ENCODE assay signal across 13 mouse cellular contexts in genomic region chr8:122030965-122031364, GRCm38 (mm10).
A peak's percentile ranks its signal among the peaks of the same experiment; 100 is the strongest.
DNase-seq lines count a peak whose midpoint lies in the region; ATAC-seq and TF ChIP-seq lines count a peak whose summit lies in the region.
"Had no signal": no experiment of that assay in that cellular context is flagged by ENCODE, and none has a peak within 500 bp of the region (broad histone marks: within the 10 kb centered on the region; RNA-seq: fewer than 3 reads in every experiment).

No protein-coding gene starts in this region.

- H3K4me1 ChIP-seq in forebrain, embryonic 13.5 days, result peaks cover 7% of the 10 kb centered on the region
- H3K4me1 ChIP-seq in forebrain, postnatal 0 days (ENCODE audit: insufficient read depth), result no peaks in the 10 kb centered on the region
- 0 out of 2 replicates have a peak, but pooled peaks cover 9% of the 10 kb centered on the region for H3K4me1 ChIP-seq in midbrain, embryonic 14.5 days (ENCODE audit: control insufficient read depth, insufficient read depth, low read length)
- no peaks in the 10 kb centered on the region for H3K4me1 ChIP-seq in midbrain, embryonic 11.5 days (ENCODE audit: control insufficient read depth, insufficient read depth, low read length)
- H3K4me1 ChIP-seq in hindbrain, embryonic 15.5 days (replicated peaks), result peaks cover 36% of the 10 kb centered on the region
- H3K4me1 ChIP-seq: liver, embryonic 13.5 days had no signal

- no peak overlapping the region for H3K27ac ChIP-seq in forebrain, embryonic 13.5 days
- H3K27ac ChIP-seq in forebrain, postnatal 0 days (ENCODE audit: low read depth, low read length), result no peak overlapping the region
- no peak overlapping the region for H3K27ac ChIP-seq in midbrain, embryonic 14.5 days (replicated peaks; ENCODE audit: low read depth, low read length)
- no peak overlapping the region for H3K27ac ChIP-seq in midbrain, embryonic 11.5 days (ENCODE audit: low read depth, low read length)
- peak overlapping the region; percentile 36 for H3K27ac ChIP-seq in hindbrain, embryonic 15.5 days (replicated peaks)
- H3K27ac ChIP-seq: liver, embryonic 13.5 days had no signal

- no peak for TF ChIP-seq CTCF in forebrain, postnatal 0 days (IDR thresholded peaks at IDR 0.05; ENCODE audit: low read depth)

- H3K4me2 ChIP-seq in forebrain, embryonic 13.5 days, result no peak overlapping the region
- no peak overlapping the region for H3K4me2 ChIP-seq in forebrain, postnatal 0 days (ENCODE audit: low read depth)
- no peak overlapping the region for H3K4me2 ChIP-seq in midbrain, embryonic 14.5 days (ENCODE audit: low read length)
- H3K4me2 ChIP-seq in midbrain, embryonic 11.5 days, result no peak overlapping the region
- H3K4me2 ChIP-seq in hindbrain, embryonic 15.5 days, result no peak overlapping the region
- H3K4me2 ChIP-seq: liver, embryonic 13.5 days had no signal

- H3K9ac ChIP-seq in forebrain, embryonic 13.5 days, result peak overlapping the region; percentile 26; the same call in 1 of the 2 replicates
- no peak overlapping the region for H3K9ac ChIP-seq in forebrain, postnatal 0 days
- H3K9ac ChIP-seq in midbrain, embryonic 14.5 days (replicated peaks; ENCODE audit: low read length), result no peak overlapping the region
- H3K9ac ChIP-seq in midbrain, embryonic 11.5 days (ENCODE audit: low read length), result no peak overlapping the region
- no peak overlapping the region for H3K9ac ChIP-seq in hindbrain, embryonic 15.5 days
- H3K9ac ChIP-seq: liver, embryonic 13.5 days had no signal

- no peaks in the 10 kb centered on the region for H3K27me3 ChIP-seq in forebrain, embryonic 13.5 days
- H3K27me3 ChIP-seq in forebrain, postnatal 0 days (ENCODE audit: insufficient read depth, low read length), result no peaks in the 10 kb centered on the region
- H3K27me3 ChIP-seq in midbrain, embryonic 14.5 days (ENCODE audit: control insufficient read depth, insufficient read depth, low read length), result no peaks in the 10 kb centered on the region
- H3K27me3 ChIP-seq in midbrain, embryonic 11.5 days (ENCODE audit: control insufficient read depth, insufficient read depth, low read length), result no peaks in the 10 kb centered on the region
- H3K27me3 ChIP-seq in hindbrain, embryonic 15.5 days, result no peaks in the 10 kb centered on the region
- H3K27me3 ChIP-seq: liver, embryonic 13.5 days had no signal

- H3K9me3 ChIP-seq in forebrain, embryonic 13.5 days (replicated peaks), result no peaks in the 10 kb centered on the region
- H3K9me3 ChIP-seq in forebrain, postnatal 0 days (ENCODE audit: low read length), result no peaks in the 10 kb centered on the region
- H3K9me3 ChIP-seq in midbrain, embryonic 14.5 days (ENCODE audit: control insufficient read depth, low read length), result no peaks in the 10 kb centered on the region
- H3K9me3 ChIP-seq in midbrain, embryonic 11.5 days (ENCODE audit: control insufficient read depth, low read length), result no peaks in the 10 kb centered on the region
- no peaks in the 10 kb centered on the region for H3K9me3 ChIP-seq in hindbrain, embryonic 15.5 days
- H3K9me3 ChIP-seq: liver, embryonic 13.5 days had no signal

- H3K36me3 ChIP-seq in forebrain, embryonic 13.5 days (ENCODE audit: poor library complexity, severe bottlenecking), result peaks cover 14% of the 10 kb centered on the region
- H3K36me3 ChIP-seq in forebrain, postnatal 0 days (ENCODE audit: insufficient read depth), result peaks cover 10% of the 10 kb centered on the region
- peaks cover 20% of the 10 kb centered on the region for H3K36me3 ChIP-seq in midbrain, embryonic 14.5 days (ENCODE audit: control insufficient read depth, insufficient read depth, low read length)
- H3K36me3 ChIP-seq in midbrain, embryonic 11.5 days (ENCODE audit: control insufficient read depth, insufficient read depth, low read length), result peaks cover 5% of the 10 kb centered on the region; the same call in 1 of the 2 replicates
- peaks cover 8% of the 10 kb centered on the region for H3K36me3 ChIP-seq in hindbrain, embryonic 15.5 days

- WGBS in forebrain, embryonic 13.5 days, result 35% methylated on average over 7 of the region's 7 CpGs
- 33% methylated on average over 7 of the region's 7 CpGs for WGBS in forebrain, postnatal 0 days
- WGBS in midbrain, embryonic 14.5 days, result 23% methylated on average over 7 of the region's 7 CpGs
- WGBS in midbrain, embryonic 11.5 days, result 33% methylated on average over 7 of the region's 7 CpGs
- WGBS in hindbrain, embryonic 15.5 days, result 18% methylated on average over 7 of the region's 7 CpGs

- DNase-seq in forebrain, postnatal 0 days, result no peak
- peak; percentile 30 for DNase-seq in midbrain, embryonic 14.5 days
- no peak for DNase-seq in midbrain, embryonic 11.5 days (ENCODE audit: low spot score, missing footprints)
- peak; percentile 80 for DNase-seq in retina, postnatal 1 day
- no peak for DNase-seq in spleen, adult 18-20 months
- DNase-seq in thymus, adult 18-20 months, result no peak
- DNase-seq: gastrocnemius, postnatal 36 days; heart, postnatal 14 days; kidney, postnatal 10 days; layer of hippocampus, postnatal 36 days; liver, embryonic 13.5 days had no signal

- no peak for ATAC-seq in forebrain, embryonic 13.5 days
- no peak for ATAC-seq in forebrain, postnatal 0 days
- ATAC-seq in midbrain, embryonic 14.5 days (ENCODE audit: low FRiP score, low TSS enrichment), result no peak
- ATAC-seq in midbrain, embryonic 11.5 days (ENCODE audit: low FRiP score), result no peak
- no peak for ATAC-seq in hindbrain, embryonic 15.5 days (ENCODE audit: low FRiP score, low read depth)

- no peak overlapping the region for H3K4me3 ChIP-seq in forebrain, embryonic 13.5 days
- no peak overlapping the region for H3K4me3 ChIP-seq in forebrain, postnatal 0 days (ENCODE audit: low read depth, low read length)
- no peak overlapping the region for H3K4me3 ChIP-seq in midbrain, embryonic 14.5 days (replicated peaks; ENCODE audit: low read depth, low read length)
- no peak overlapping the region for H3K4me3 ChIP-seq in midbrain, embryonic 11.5 days (ENCODE audit: low read depth, low read length)
- no peak overlapping the region for H3K4me3 ChIP-seq in hindbrain, embryonic 15.5 days
- H3K4me3 ChIP-seq: liver, embryonic 13.5 days had no signal

Comparison
In these comparisons a context has a peak if more than half of its experiments do, and no peak if none do; other contexts are left out.
1. DNase-seq: peak in midbrain, embryonic 14.5 days (single experiment) and retina, postnatal 1 day (single experiment); none in forebrain, postnatal 0 days (single experiment), midbrain, embryonic 11.5 days (single experiment), spleen, adult 18-20 months (0 of 2) and thymus, adult 18-20 months (0 of 2).